Mouse (Mus musculus) T-cell, adult 2 months (primary cell): ENCODE data around the gene Cwc22.

Experiments used
- DNase-seq: peaks from one replicate; pipeline ENCODE4 v3.0.0; 2022; ENCODE audit warnings: low spot score

The Cwc22 gene

GRCm38 (mm10) chr2:77969956-77970355 lies 23.8 kb upstream of the Cwc22 start:
- DNase-seq: no peak

GRCm38 (mm10) chr2:77962450-77963193 lies 16.4 kb upstream of the Cwc22 start:
- DNase-seq: no peak

GRCm38 (mm10) chr2:77961256-77961655 lies 15.1 kb upstream of the Cwc22 start:
- DNase-seq: no peak

GRCm38 (mm10) chr2:77960711-77961110 lies 14.5 kb upstream of the Cwc22 start:
- no peak for DNase-seq

GRCm38 (mm10) chr2:77959341-77959740 lies 13.2 kb upstream of the Cwc22 start:
- DNase-seq: no peak

- no peak for DNase-seq
Measured at GRCm38 (mm10) chr2:77951415-77951913, 5.3 kb upstream of the Cwc22 start.

- DNase-seq: no peak
Measured at GRCm38 (mm10) chr2:77950111-77950510, 3.9 kb upstream of the Cwc22 start.

- no peak for DNase-seq
Measured at GRCm38 (mm10) chr2:77949521-77949920, 3.3 kb upstream of the Cwc22 start.

- no peak for DNase-seq
Measured at GRCm38 (mm10) chr2:77948921-77949320, 2.7 kb upstream of the Cwc22 start.

- no peak for DNase-seq
Measured at GRCm38 (mm10) chr2:77948126-77948525, 2.0 kb upstream of the Cwc22 start.

GRCm38 (mm10) chr2:77947161-77947870 lies 1.1 kb upstream of the Cwc22 start:
- no peak for DNase-seq

- no peak for DNase-seq
Measured at GRCm38 (mm10) chr2:77944860-77945595, 1.1 kb downstream of the Cwc22 start.

GRCm38 (mm10) chr2:77944281-77944680 lies 1.9 kb downstream of the Cwc22 start:
- no peak for DNase-seq

- DNase-seq: no peak
Measured at GRCm38 (mm10) chr2:77941944-77942343, 4.2 kb downstream of the Cwc22 start.

- DNase-seq: no peak
Measured at GRCm38 (mm10) chr2:77938317-77938716, 7.9 kb downstream of the Cwc22 start.

GRCm38 (mm10) chr2:77937818-77938217 lies 8.4 kb downstream of the Cwc22 start:
- DNase-seq: no peak

GRCm38 (mm10) chr2:77934138-77934537 lies 12.0 kb downstream of the Cwc22 start:
- DNase-seq: no peak

- DNase-seq: no peak
Measured at GRCm38 (mm10) chr2:77933630-77934029, 12.5 kb downstream of the Cwc22 start.

GRCm38 (mm10) chr2:77931958-77932357 lies 14.2 kb downstream of the Cwc22 start:
- no peak for DNase-seq

- no peak for DNase-seq
Measured at GRCm38 (mm10) chr2:77928352-77928751, 17.8 kb downstream of the Cwc22 start.

- DNase-seq: no peak
Measured at GRCm38 (mm10) chr2:77926468-77926867, 19.7 kb downstream of the Cwc22 start.

GRCm38 (mm10) chr2:77925997-77926396 lies 20.2 kb downstream of the Cwc22 start:
- no peak for DNase-seq
